Mouse (Mus musculus): Measurements from ENCODE around the gene Fnbp1.

DNA sequence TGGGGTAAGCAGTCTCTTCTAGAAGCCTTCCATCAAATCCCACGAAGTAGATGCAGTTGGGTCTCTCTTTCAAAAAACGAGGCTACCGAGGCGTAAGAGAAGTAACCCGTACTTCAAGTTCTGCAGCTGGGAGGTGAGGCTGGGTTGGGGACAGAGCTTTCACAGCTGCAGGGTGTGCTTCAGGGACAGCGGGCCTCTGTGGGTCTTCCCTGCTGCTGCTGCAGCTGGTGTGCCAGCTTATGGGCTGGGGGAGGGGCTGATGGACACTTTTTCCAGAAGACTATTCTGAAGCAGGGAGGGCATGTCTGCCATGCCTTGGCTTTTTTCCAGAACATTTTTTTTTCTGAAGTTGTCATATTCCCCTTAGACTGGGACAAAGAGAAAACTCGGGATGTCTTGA lies 158.8 kb downstream of the Fnbp1 start:
- no peak for TF ChIP-seq CTCF (IDR thresholded peaks at IDR 0.05; ENCODE audit: borderline replicate concordance, extremely low read depth, insufficient read depth, insufficient read length)
- TF ChIP-seq POLR2A (IDR thresholded peaks at IDR 0.05; ENCODE audit: borderline replicate concordance, extremely low read depth, insufficient read depth, insufficient read length, poor library complexity, severe bottlenecking) = no peak

Measured in brain, embryonic 14.5 days (tissue).